Mouse (Mus musculus): Measurements from ENCODE around the gene Ssr4.

DNA sequence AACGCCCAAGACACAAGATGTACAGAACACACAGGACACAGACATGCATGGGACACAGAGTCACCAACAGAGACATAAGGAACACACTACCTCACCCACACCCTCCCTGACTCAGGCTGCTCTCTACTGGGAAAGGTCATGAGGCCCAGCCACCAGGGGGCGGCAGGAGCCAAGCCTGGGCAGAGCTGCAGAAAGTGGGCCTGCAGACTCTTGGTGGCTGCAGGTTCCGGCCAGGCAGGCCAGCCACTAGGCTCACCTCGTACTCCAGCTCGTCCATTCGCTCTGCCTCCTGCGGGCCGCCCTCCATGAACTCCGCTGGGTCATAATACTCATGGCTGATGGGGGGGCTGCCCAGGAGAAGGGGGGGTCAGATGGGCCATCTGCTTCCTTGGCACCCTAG is 11.7 kb downstream of the Ssr4 start:
- TF ChIP-seq MAFK (IDR thresholded peaks at IDR 0.05; ENCODE audit: insufficient read depth, low read depth, low read length) (no peak), ZC3H11A (IDR thresholded peaks at IDR 0.05; ENCODE audit: borderline replicate concordance, low read depth, low read length) (peak; percentile 16; the same call in 1 of the 2 replicates), HCFC1 (IDR thresholded peaks at IDR 0.05; ENCODE audit: borderline replicate concordance, insufficient read depth, low read length) (no peak), CHD2 (IDR thresholded peaks at IDR 0.05; ENCODE audit: low read depth, low read length) (no peak)

Measured in ES-E14 (cell line).